Mouse (Mus musculus) MEL (cell line): Measurements from ENCODE around the gene Gm20388. TPM values are rescaled to one million over a fixed set of nuclear protein-coding genes. Genes with fewer than 3 reads are reported as not detected.

Experiments
- DNase-seq: peaks from one replicate; pipeline ENCODE4 v3.0.0; 2011; ENCODE audit warnings: low read depth, low spot score
- H3K27ac ChIP-seq: 2 replicates; pipeline ENCODE4 v1.5.1; 2012; ENCODE audit warnings: low read depth, mild to moderate bottlenecking, control low read depth, low read length, moderate library complexity; ENCODE audit not compliant: control insufficient read depth
- H3K27me3 ChIP-seq, 2 experiments: fragments of 150-350 bp in 1 of 2; sonication (generic) in 1 of 2; 2 replicates each; pipeline ENCODE4 v1.6.1; 2012; ENCODE audit warnings: low read length in 2 of 2, mild to moderate bottlenecking in 2 of 2, improper control_type of control experiment in 1 of 2, moderate library complexity in 1 of 2; ENCODE audit not compliant: insufficient read depth in 2 of 2, control insufficient read depth in 1 of 2
- H3K36me3 ChIP-seq, 2 experiments: 2 replicates each; pipeline ENCODE4 v1.6.1; 2012 to 2014; ENCODE audit warnings: low read length in 2 of 2, improper control_type of control experiment in 1 of 2, inconsistent platforms in 1 of 2, mild to moderate bottlenecking in 1 of 2; ENCODE audit not compliant: insufficient read depth in 2 of 2, control insufficient read depth in 1 of 2
- H3K4me1 ChIP-seq, 2 experiments: fragments of 150-350 bp in 1 of 2; sonication (generic) in 1 of 2; 2 replicates each; pipeline ENCODE4 v1.6.1; 2012; ENCODE audit warnings: low read length in 2 of 2, improper control_type of control experiment in 1 of 2, mild to moderate bottlenecking in 1 of 2; ENCODE audit not compliant: insufficient read depth in 2 of 2, control insufficient read depth in 1 of 2
- H3K4me3 ChIP-seq, 2 experiments: fragments of 150-350 bp in 1 of 2; sonication (generic) in 1 of 2; 2 replicates each; pipeline ENCODE4 v1.5.1; 2012; ENCODE audit warnings: low read depth in 2 of 2, low read length in 2 of 2, mild to moderate bottlenecking in 2 of 2, moderate library complexity in 2 of 2, control low read depth in 1 of 2, improper control_type of control experiment in 1 of 2; ENCODE audit not compliant: control insufficient read depth in 1 of 2, insufficient read depth in 1 of 2
- H3K79me2 ChIP-seq: 2 replicates; pipeline ENCODE4 v1.6.1; 2012; ENCODE audit warnings: mild to moderate bottlenecking, low read length, moderate library complexity; ENCODE audit not compliant: control insufficient read depth, poor library complexity, insufficient read depth
- H3K9ac ChIP-seq: 2 replicates; pipeline ENCODE4 v1.6.1; 2012; ENCODE audit warnings: low read depth, mild to moderate bottlenecking, control low read depth, low read length, moderate library complexity; ENCODE audit not compliant: control insufficient read depth, poor library complexity, severe bottlenecking
- H3K9me3 ChIP-seq: fragments of 150-350 bp; sonication (generic); replicated peaks from 2 replicates; pipeline ENCODE4 v1.6.1; 2012; ENCODE audit warnings: mild to moderate bottlenecking, low read length, improper control_type of control experiment, moderate library complexity; ENCODE audit not compliant: insufficient read depth
- BHLHE40 ChIP-seq: IDR thresholded peaks from 2 replicates; pipeline ENCODE4 v1.6.1; 2012; ENCODE audit warnings: low read depth, mild to moderate bottlenecking, inconsistent platforms, low read length, improper control_type of control experiment, borderline replicate concordance
- CHD2 ChIP-seq: IDR thresholded peaks from 2 replicates; pipeline ENCODE4 v1.6.1; 2011; ENCODE audit warnings: low read length, improper control_type of control experiment
- CTCF ChIP-seq, 3 experiments: IDR thresholded peaks in 2 of 3; conservative IDR thresholded peaks in 1 of 3; 2 replicates each; pipeline ENCODE4 v1.5.1; 2011 to 2012; ENCODE audit warnings: low read length in 3 of 3, low read depth in 2 of 3, mild to moderate bottlenecking in 2 of 3, improper control_type of control experiment in 1 of 3, inconsistent platforms in 1 of 3, mixed read lengths in 1 of 3, moderate library complexity in 1 of 3; ENCODE audit not compliant: control insufficient read depth in 1 of 3, insufficient read depth in 1 of 3, poor library complexity in 1 of 3, severe bottlenecking in 1 of 3
- ELF1 ChIP-seq: IDR thresholded peaks from 2 replicates; pipeline ENCODE4 v1.6.1; 2014; ENCODE audit warnings: low read depth, mild to moderate bottlenecking, inconsistent platforms, low read length, improper control_type of control experiment, moderate library complexity
- EP300 ChIP-seq, 2 experiments: IDR thresholded peaks; 2 replicates each; pipeline ENCODE4 v1.6.1; 2011; ENCODE audit warnings: improper control_type of control experiment in 2 of 2, low read length in 2 of 2, low read depth in 1 of 2, mild to moderate bottlenecking in 1 of 2
- GABPA ChIP-seq: IDR thresholded peaks from 2 replicates; pipeline ENCODE4 v1.6.1; 2012; ENCODE audit warnings: low read depth, mild to moderate bottlenecking, inconsistent platforms, low read length, improper control_type of control experiment, moderate library complexity
- JUND ChIP-seq: IDR thresholded peaks from 2 replicates; pipeline ENCODE4 v1.6.1; 2011; ENCODE audit warnings: low read depth, mild to moderate bottlenecking, improper control_type of control experiment, low read length
- MEF2A ChIP-seq: IDR thresholded peaks from 2 replicates; pipeline ENCODE4 v1.6.1; 2014; ENCODE audit warnings: low read depth, mild to moderate bottlenecking, inconsistent platforms, low read length, improper control_type of control experiment; ENCODE audit not compliant: poor library complexity, insufficient replicate concordance, severe bottlenecking; ENCODE audit errors: extremely low read depth
- MXI1 ChIP-seq: IDR thresholded peaks from 2 replicates; pipeline ENCODE4 v1.6.1; 2011; ENCODE audit warnings: mild to moderate bottlenecking, low read depth, low read length, improper control_type of control experiment
- MYC ChIP-seq: IDR thresholded peaks from 2 replicates; pipeline ENCODE4 v1.6.1; 2011; ENCODE audit warnings: low read depth, mild to moderate bottlenecking, low read length, improper control_type of control experiment, moderate library complexity
- NRF1 ChIP-seq: IDR thresholded peaks from 2 replicates; pipeline ENCODE4 v1.6.1; 2014; ENCODE audit warnings: low read depth, mild to moderate bottlenecking, inconsistent platforms, low read length, improper control_type of control experiment, moderate library complexity; ENCODE audit not compliant: poor library complexity, insufficient read depth, severe bottlenecking
- POLR2AphosphoS2 ChIP-seq: IDR thresholded peaks from 2 replicates; pipeline ENCODE4 v1.6.1; 2011; ENCODE audit warnings: low read length, improper control_type of control experiment
- POLR2AphosphoS5 ChIP-seq: IDR thresholded peaks from 2 replicates; pipeline ENCODE4 v1.6.1; 2012; ENCODE audit warnings: low read depth, borderline replicate concordance, mild to moderate bottlenecking, inconsistent platforms, low read length, moderate library complexity, mixed read lengths
- RCOR1 ChIP-seq: IDR thresholded peaks from 2 replicates; pipeline ENCODE4 v1.6.1; 2012; ENCODE audit warnings: low read depth, mild to moderate bottlenecking, inconsistent platforms, low read length, improper control_type of control experiment
- SMC3 ChIP-seq: IDR thresholded peaks from 2 replicates; pipeline ENCODE4 v1.6.1; 2011; ENCODE audit warnings: low read depth, low read length, improper control_type of control experiment
- TAL1 ChIP-seq: IDR thresholded peaks from 2 replicates; pipeline ENCODE4 v1.6.1; 2012; ENCODE audit warnings: mild to moderate bottlenecking, inconsistent platforms, low read length, moderate library complexity, mixed read lengths
- TBP ChIP-seq: IDR thresholded peaks from 2 replicates; pipeline ENCODE4 v1.8.0; 2011; ENCODE audit warnings: low read depth, low read length, improper control_type of control experiment
- TCF12 ChIP-seq: IDR thresholded peaks from 2 replicates; pipeline ENCODE4 v1.6.1; 2014; ENCODE audit warnings: low read depth, mild to moderate bottlenecking, inconsistent platforms, low read length, improper control_type of control experiment, moderate library complexity
- UBTF ChIP-seq: IDR thresholded peaks from 2 replicates; pipeline ENCODE4 v1.6.1; 2012; ENCODE audit warnings: low read depth, mild to moderate bottlenecking, inconsistent platforms, low read length, improper control_type of control experiment, moderate library complexity, borderline replicate concordance; ENCODE audit not compliant: insufficient read depth
- polyA plus RNA-seq, 2 experiments: library from polyadenylated mRNA; stranded (reverse) in 1 of 2; unstranded in 1 of 2; fragments of >175 nt in 1 of 2; fragments of >200 nt in 1 of 2; gene quantifications; 2 replicates each; pipeline versions ENCODE4 v1.2.1 to v1.2.4; 2012; ENCODE audit warnings: low replicate concordance in 2 of 2, low read depth in 1 of 2; ENCODE audit not compliant: insufficient read length in 2 of 2, insufficient read depth in 1 of 2, missing spikeins in 1 of 2
- total RNA-seq: library from RNA; depleted of rRNA; stranded (reverse); fragments of 300-350 nt; gene quantifications from 2 replicates; pipeline ENCODE4 v1.2.3, GENCODE M21; 2012

Gene Gm20388
- total and polyA plus RNA-seq, 3 experiments: 11.1 to 17.8 TPM; not detected in 1

DNA sequence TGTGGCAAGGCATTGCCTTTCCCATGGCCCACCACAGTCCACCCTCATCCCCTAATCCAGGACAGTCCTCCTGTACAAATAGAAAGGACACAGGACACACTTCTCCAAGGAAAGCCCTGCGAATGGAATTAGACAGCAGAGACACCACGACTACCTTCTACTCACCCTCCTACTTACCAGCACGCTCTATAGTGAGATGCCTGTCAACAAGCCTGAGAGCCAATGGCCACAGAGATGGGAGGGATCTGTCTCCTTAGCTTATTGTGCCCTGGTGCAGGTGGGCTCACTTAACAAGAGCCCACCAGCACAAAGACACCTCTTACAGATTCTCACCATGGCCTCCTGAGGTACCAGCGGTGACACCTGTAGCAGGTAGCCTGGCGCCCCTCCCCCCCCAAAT is 4482.4 kb downstream of the Gm20388 start:
- H3K27me3 ChIP-seq: no peaks in the 10 kb centered on the region

DNA sequence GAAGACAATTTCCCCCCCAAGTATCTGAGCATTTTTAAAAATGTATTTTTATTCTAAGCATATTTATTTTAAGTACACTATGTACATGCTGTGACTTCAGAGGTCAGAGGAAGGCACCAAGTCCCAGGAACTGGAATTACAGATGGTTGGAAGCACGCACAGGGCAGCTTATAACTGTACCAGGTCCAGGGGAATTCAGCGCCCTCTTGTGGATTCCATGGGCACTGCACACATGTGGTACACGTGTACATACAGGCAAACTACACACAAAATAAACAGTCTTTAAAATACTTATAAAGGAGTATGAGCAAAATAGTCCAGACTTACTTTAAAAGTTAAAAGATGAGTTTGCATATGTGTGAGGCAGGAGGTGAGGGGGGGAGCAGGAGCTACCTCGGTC is 4483.3 kb downstream of the Gm20388 start:
- DNase-seq: peak; percentile 19
- H3K27ac ChIP-seq: no peak overlapping the region
- H3K4me3 ChIP-seq: no peak overlapping the region
- H3K9me3 ChIP-seq: no peaks in the 10 kb centered on the region
- no peaks in the 10 kb centered on the region for H3K27me3 ChIP-seq
- H3K36me3 ChIP-seq: no peaks in the 10 kb centered on the region
- H3K4me1 ChIP-seq: no peaks in the 10 kb centered on the region
- no peak overlapping the region for H3K9ac ChIP-seq
- TF ChIP-seq NRF1: no peak
- TF ChIP-seq CTCF (IDR thresholded peaks at IDR 0.05 in 2 of 3, conservative IDR thresholded peaks at IDR 0.05 in 1 of 3; ENCODE audit: control insufficient read depth in 1 of 3, insufficient read depth in 1 of 3, low read depth in 2 of 3, low read length in 3 of 3, poor library complexity in 1 of 3, severe bottlenecking in 1 of 3): peak; percentile 31 to 61 (median 47); a peak in 5 of 6 replicates
- TF ChIP-seq GABPA: no peak
- no peak for TF ChIP-seq MXI1
- no peak for TF ChIP-seq MYC
- TF ChIP-seq ELF1: no peak
- H3K79me2 ChIP-seq: no peaks in the 10 kb centered on the region

More for the DNA sequence above, 4482.4 kb downstream of the Gm20388 start:
- Histone ChIP-seq H3K9me3 (no peaks in the 10 kb centered on the region), H3K27ac (no peak overlapping the region), H3K79me2 (no peaks in the 10 kb centered on the region), H3K9ac (no peak overlapping the region), H3K4me3 (no peak overlapping the region), H3K4me1 (no peaks in the 10 kb centered on the region), H3K36me3 (no peaks in the 10 kb centered on the region)
- no peak for TF ChIP-seq GABPA
- TF ChIP-seq POLR2AphosphoS5: no peak
- TF ChIP-seq TBP: no peak
- TF ChIP-seq BHLHE40: no peak
- no peak for TF ChIP-seq EP300 (IDR thresholded peaks at IDR 0.05; ENCODE audit: low read depth in 1 of 2, low read length in 2 of 2)
- no peak for TF ChIP-seq UBTF
- TF ChIP-seq JUND: no peak
- TF ChIP-seq CHD2: no peak
- TF ChIP-seq TCF12: no peak
- no peak for TF ChIP-seq MEF2A
- no peak for TF ChIP-seq TAL1
- TF ChIP-seq SMC3: no peak
- TF ChIP-seq POLR2AphosphoS2: no peak
- TF ChIP-seq RCOR1: no peak
- no peak for DNase-seq
